Mouse (Mus musculus) embryonic fibroblast, embryonic 13.5 days (primary cell): ENCODE results near the gene Qtrt1.

Experiments
- CTCF ChIP-seq: IDR thresholded peaks from 2 replicates; pipeline ENCODE4 v1.5.1; 2011; ENCODE audit warnings: mild to moderate bottlenecking, control low read depth, low read length, moderate library complexity, borderline replicate concordance; ENCODE audit not compliant: insufficient read depth
- POLR2A ChIP-seq: IDR thresholded peaks from 2 replicates; pipeline ENCODE4 v1.6.1; 2011; ENCODE audit warnings: low read depth, mild to moderate bottlenecking, control low read depth, low read length, moderate library complexity

GRCm38 (mm10) chr9:21444574-21444973 lies 32.9 kb downstream of the Qtrt1 start:
- TF ChIP-seq POLR2A (no peak), CTCF (no peak)
